Comparison of ENCODE assay signal across 9 mouse cellular contexts in genomic region chr2:85198011-85198965, GRCm38 (mm10). TPM values are rescaled to one million over a fixed set of nuclear protein-coding genes. Genes with fewer than 3 reads are reported as not detected.
DNase-seq lines count a peak whose midpoint lies in the region; ATAC-seq and TF ChIP-seq lines count a peak whose summit lies in the region.
"Had no signal": no experiment of that assay in that cellular context is flagged by ENCODE, and none has a peak within 500 bp of the region (broad histone marks: within the 10 kb centered on the region; RNA-seq: fewer than 3 reads in every experiment).

No protein-coding gene starts in this region.

- H3K9me3 ChIP-seq in kidney, embryonic 16.5 days (ENCODE audit: low read length), result no peaks in the 10 kb centered on the region
- H3K9me3 ChIP-seq in forebrain, embryonic 14.5 days (replicated peaks; ENCODE audit: control insufficient read depth, low read length), result no peaks in the 10 kb centered on the region
- no peaks in the 10 kb centered on the region for H3K9me3 ChIP-seq in intestine, embryonic 15.5 days
- H3K9me3 ChIP-seq in limb, embryonic 14.5 days (ENCODE audit: control insufficient read depth, low read length), result no peaks in the 10 kb centered on the region

- WGBS in kidney, embryonic 16.5 days, result 3% methylated on average over 24 of the region's 24 CpGs
- 2% methylated on average over 24 of the region's 24 CpGs for WGBS in forebrain, embryonic 14.5 days
- WGBS in intestine, embryonic 15.5 days, result 4% methylated on average over 24 of the region's 24 CpGs
- 2% methylated on average over 24 of the region's 24 CpGs for WGBS in limb, embryonic 14.5 days
- 9% methylated on average over 24 of the region's 24 CpGs for WGBS in small intestine, adult 2 months

- no peak overlapping the region for H3K27ac ChIP-seq in kidney, embryonic 16.5 days (ENCODE audit: low read length)
- peak overlapping the region; percentile 70 for H3K27ac ChIP-seq in forebrain, embryonic 14.5 days (ENCODE audit: low read depth, low read length)
- no peak overlapping the region for H3K27ac ChIP-seq in intestine, embryonic 15.5 days
- no peak overlapping the region for H3K27ac ChIP-seq in limb, embryonic 14.5 days (replicated peaks; ENCODE audit: low read depth, low read length)
- H3K27ac ChIP-seq in small intestine, adult 2 months (ENCODE audit: insufficient read depth, low read depth, low read length), result no peak overlapping the region

- peak; percentile 68; the same call in 1 of the 2 replicates for ATAC-seq in kidney, embryonic 16.5 days (ENCODE audit: low FRiP score, low TSS enrichment)
- ATAC-seq in forebrain, embryonic 14.5 days, result peak; percentile 83
- ATAC-seq in intestine, embryonic 15.5 days, result peak; percentile 39; the same call in 1 of the 2 replicates
- ATAC-seq in limb, embryonic 14.5 days (ENCODE audit: low FRiP score, low read depth), result peak; percentile 34; the same call in 1 of the 2 replicates
- ATAC-seq: Patski had no signal

- 0 out of 2 replicates have a peak, but pooled peaks cover 4% of the 10 kb centered on the region for H3K4me1 ChIP-seq in kidney, embryonic 16.5 days (ENCODE audit: insufficient read depth, low read length)
- H3K4me1 ChIP-seq in forebrain, embryonic 14.5 days (ENCODE audit: control insufficient read depth, insufficient read depth, low read length), result no peaks in the 10 kb centered on the region
- H3K4me1 ChIP-seq in intestine, embryonic 15.5 days (replicated peaks), result peaks cover 2% of the 10 kb centered on the region; the same call in 1 of the 2 replicates
- no peaks in the 10 kb centered on the region for H3K4me1 ChIP-seq in limb, embryonic 14.5 days (ENCODE audit: control insufficient read depth, insufficient read depth, low read length)
- H3K4me1 ChIP-seq in small intestine, adult 2 months (ENCODE audit: control insufficient read depth, insufficient read depth, insufficient read length, low read length), result no peaks in the 10 kb centered on the region

- TF ChIP-seq POLR2A in limb, embryonic 14.5 days (IDR thresholded peaks at IDR 0.05; ENCODE audit: borderline replicate concordance, extremely low read depth, insufficient read depth, insufficient read length), result no peak
- TF ChIP-seq POLR2A in small intestine, adult 2 months (IDR thresholded peaks at IDR 0.05; ENCODE audit: low read depth, low read length), result no peak

- peak overlapping the region; percentile 40 for H3K4me2 ChIP-seq in kidney, embryonic 16.5 days (replicated peaks; ENCODE audit: low read depth, low read length)
- H3K4me2 ChIP-seq in forebrain, embryonic 14.5 days (ENCODE audit: low read length), result peak overlapping the region; percentile 61
- H3K4me2 ChIP-seq in intestine, embryonic 15.5 days (replicated peaks), result peak overlapping the region; percentile 56
- H3K4me2 ChIP-seq in limb, embryonic 14.5 days (replicated peaks; ENCODE audit: low read depth, low read length, severe bottlenecking), result peak overlapping the region; percentile 47

- no peak for TF ChIP-seq CTCF in small intestine, adult 2 months (IDR thresholded peaks at IDR 0.05; ENCODE audit: extremely low read depth, insufficient read length, insufficient replicate concordance, low read depth, low read length)

- H3K4me3 ChIP-seq in kidney, embryonic 16.5 days (ENCODE audit: low read length), result peak overlapping the region; percentile 20
- H3K4me3 ChIP-seq in forebrain, embryonic 14.5 days (ENCODE audit: low read depth, low read length), result peak overlapping the region; percentile 39
- H3K4me3 ChIP-seq in intestine, embryonic 15.5 days (replicated peaks), result peak overlapping the region; percentile 20
- peak overlapping the region; percentile 28 for H3K4me3 ChIP-seq in limb, embryonic 14.5 days (replicated peaks; ENCODE audit: low read length)
- H3K4me3 ChIP-seq in small intestine, adult 2 months (ENCODE audit: low read depth, low read length), result peak overlapping the region; percentile 39

- H3K36me3 ChIP-seq in kidney, embryonic 16.5 days (ENCODE audit: insufficient read depth, low read length), result no peaks in the 10 kb centered on the region
- H3K36me3 ChIP-seq in forebrain, embryonic 14.5 days (ENCODE audit: control insufficient read depth, insufficient read depth, low read length), result no peaks in the 10 kb centered on the region
- H3K36me3 ChIP-seq in intestine, embryonic 15.5 days, result no peaks in the 10 kb centered on the region
- no peaks in the 10 kb centered on the region for H3K36me3 ChIP-seq in limb, embryonic 14.5 days (ENCODE audit: control insufficient read depth, insufficient read depth, low read length)
- no peaks in the 10 kb centered on the region for H3K36me3 ChIP-seq in small intestine, adult 2 months (ENCODE audit: control insufficient read depth, insufficient read depth, low read length)

- DNase-seq in kidney, adult 18-20 months, result no peak
- DNase-seq in forebrain, embryonic 14.5 days (ENCODE audit: low spot score), result peak; percentile 65
- DNase-seq in limb, embryonic 14.5 days (ENCODE audit: low spot score), result no peak
- no peak for DNase-seq in lung, adult 18-20 months
- DNase-seq in urinary bladder, postnatal 4 days (ENCODE audit: low spot score in 2 of 2), result no peak

- H3K9ac ChIP-seq in kidney, embryonic 16.5 days (replicated peaks; ENCODE audit: low read length), result no peak overlapping the region
- H3K9ac ChIP-seq in forebrain, embryonic 14.5 days (ENCODE audit: low read length), result peak overlapping the region; percentile 76
- 0 out of 2 replicates have a peak overlapping the region, but pooled peaks have one; percentile 26 for H3K9ac ChIP-seq in intestine, embryonic 15.5 days
- H3K9ac ChIP-seq in limb, embryonic 14.5 days (ENCODE audit: low read depth, low read length, severe bottlenecking), result peak overlapping the region; percentile 28; the same call in 1 of the 2 replicates

- peaks cover 7% of the 10 kb centered on the region; the same call in 1 of the 2 replicates for H3K27me3 ChIP-seq in kidney, embryonic 16.5 days (ENCODE audit: insufficient read depth, low read length)
- no peaks in the 10 kb centered on the region for H3K27me3 ChIP-seq in forebrain, embryonic 14.5 days (replicated peaks; ENCODE audit: control insufficient read depth, insufficient read depth, low read length)
- no peaks in the 10 kb centered on the region for H3K27me3 ChIP-seq in intestine, embryonic 15.5 days (replicated peaks)
- peaks cover 9% of the 10 kb centered on the region; the same call in 1 of the 2 replicates for H3K27me3 ChIP-seq in limb, embryonic 14.5 days (ENCODE audit: control insufficient read depth, insufficient read depth, low read length)
- no peaks in the 10 kb centered on the region for H3K27me3 ChIP-seq in small intestine, adult 2 months (ENCODE audit: control insufficient read depth, insufficient read depth, low read length)

RNA-seq across cellular contexts. Expression of gene Lrrc55, which starts 1.3 kb away (rescaled TPM):
- polyA plus RNA-seq in kidney, embryonic 16.5 days (2015; fragmentation: Nextera tagmentation; extraction: Ambion mirVana), result 0.68 and 0.80 TPM in 2 replicates
- 11.0 and 11.7 TPM in 2 replicates for polyA plus RNA-seq in forebrain, embryonic 14.5 days (2014; fragmentation: Nextera tagmentation; extraction: Ambion mirVana)
- 4.2 and 4.4 TPM in 2 replicates for polyA plus RNA-seq in intestine, embryonic 15.5 days (2015; fragmentation: Nextera tagmentation; extraction: Ambion mirVana)
- polyA plus RNA-seq in limb, embryonic 14.5 days (2012; rRNA removed), result 1.3 and 1.7 TPM in 2 replicates
- polyA plus RNA-seq in limb, embryonic 14.5 days (2014; fragmentation: Nextera tagmentation; extraction: Ambion mirVana), result 0.91 and 1.0 TPM in 2 replicates
- 0.84 and 1.5 TPM in 2 replicates for polyA plus RNA-seq in small intestine, adult 2 months (2012; rRNA removed)
